Mouse (Mus musculus) gastrocnemius, postnatal 14 days (tissue): ENCODE data around the gene Ltbp3. TPM values are rescaled to one million over a fixed set of nuclear protein-coding genes. Genes with fewer than 3 reads are reported as not detected.

ENCODE experiments used
- DNase-seq: peaks from one replicate; pipeline ENCODE4 v3.0.0; 2021; ENCODE audit warnings: mixed read lengths
- intact Hi-C: fragments of 180-260 bp; cut with DNase I; formaldehyde crosslinking; loops from one replicate; pipeline ENCODE4 v1.15.1; 2025; ENCODE audit warnings: low total_unique reads
- long read RNA-seq, 2 experiments: library from polyadenylated mRNA; stranded (forward); transcript quantifications; one replicate each; pipeline ENCODE4 v2.0.0; 2021
- total RNA-seq, 2 experiments: library from RNA; stranded (reverse); gene quantifications; 2 replicates each; pipeline ENCODE4 v1.2.3; 2021

Gene Ltbp3
- 10 to 100 TPM; 57.0 to 66.4 TPM for total RNA-seq
- long read RNA-seq, experiment 1, partial matches to known transcripts, result 9 of 13 reads
- long read RNA-seq, experiment 1, other reads (novel, unspliced or antisense), result 4 of 13 reads
- long read RNA-seq, experiment 2, partial matches to known transcripts, result 15 of 23 reads
- long read RNA-seq, experiment 2, other reads (novel, unspliced or antisense), result 6 of 23 reads

- DNase-seq, result peak; percentile 90
- intact Hi-C loops, result no loop called here
Observed at GRCm38 (mm10) chr19:5740320-5741317, at the start of gene Ltbp3. Gene Ltbp3 (plus strand): TSS chr19:5740904.

- intact Hi-C loops, result no loop called here
- no peak for DNase-seq
Observed at GRCm38 (mm10) chr19:5691601-5692000, 49.1 kb upstream of the Ltbp3 start.

GRCm38 (mm10) chr19:5692086-5692912, 48.4 kb upstream of the Ltbp3 start:
- intact Hi-C loops, result no loop called here
- DNase-seq, result peak; percentile 72

GRCm38 (mm10) chr19:5692913-5693396, 47.7 kb upstream of the Ltbp3 start:
- DNase-seq, result no peak
- intact Hi-C loops, result no loop called here

- intact Hi-C loops, result no loop called here
- no peak for DNase-seq
Observed at GRCm38 (mm10) chr19:5693801-5694200, 46.9 kb upstream of the Ltbp3 start.

- intact Hi-C loops, result no loop called here
- DNase-seq, result no peak
Observed at GRCm38 (mm10) chr19:5695849-5696462, 44.7 kb upstream of the Ltbp3 start.

GRCm38 (mm10) chr19:5704163-5704800, 36.4 kb upstream of the Ltbp3 start, which contains the start of gene Kcnk7:
Gene Kcnk7 (plus strand): TSS chr19:5704367.
- intact Hi-C loops, result no loop called here
- DNase-seq, result no peak

GRCm38 (mm10) chr19:5704801-5705571, 35.7 kb upstream of the Ltbp3 start:
- peak; percentile 55 for DNase-seq
- intact Hi-C loops, result no loop called here

- intact Hi-C loops, result loop anchor here (5.0 kb wide), 1 partner anchor 67 kb away; no protein-coding TSS in a partner anchor
- DNase-seq, result peak; percentile 59
Observed at GRCm38 (mm10) chr19:5710068-5710467, 30.6 kb upstream of the Ltbp3 start.

- DNase-seq, result no peak
- intact Hi-C loops, result loop anchor here (5.0 kb wide), 1 partner anchor 67 kb away; no protein-coding TSS in a partner anchor
Observed at GRCm38 (mm10) chr19:5710581-5710980, 30.1 kb upstream of the Ltbp3 start.

GRCm38 (mm10) chr19:5711218-5711617, 29.5 kb upstream of the Ltbp3 start:
- intact Hi-C loops, result loop anchor here (5.0 kb wide), 1 partner anchor 66 kb away; no protein-coding TSS in a partner anchor
- peak; percentile 77 for DNase-seq

- DNase-seq, result peak; percentile 8
- intact Hi-C loops, result loop anchor here (5.0 kb wide), 1 partner anchor 65 kb away; no protein-coding TSS in a partner anchor
Observed at GRCm38 (mm10) chr19:5711907-5712460, 28.7 kb upstream of the Ltbp3 start.

- intact Hi-C loops, result loop anchor here (5.0 kb wide), 1 partner anchor 64 kb away; no protein-coding TSS in a partner anchor
- DNase-seq, result no peak
Observed at GRCm38 (mm10) chr19:5713255-5713654, 27.4 kb upstream of the Ltbp3 start.

GRCm38 (mm10) chr19:5713730-5714129, 27.0 kb upstream of the Ltbp3 start:
- DNase-seq, result peak; percentile 85
- intact Hi-C loops, result loop anchor here (5.0 kb wide), 1 partner anchor 64 kb away; no protein-coding TSS in a partner anchor

GRCm38 (mm10) chr19:5715793-5716688, 24.7 kb upstream of the Ltbp3 start:
- DNase-seq, result no peak
- intact Hi-C loops, result no loop called here

- no peak for DNase-seq
- intact Hi-C loops, result no loop called here
Observed at GRCm38 (mm10) chr19:5716955-5717354, 23.7 kb upstream of the Ltbp3 start.
